Mouse (Mus musculus) MEL (cell line): Measurements from ENCODE around the gene Akap13. TPM values are rescaled to one million over a fixed set of nuclear protein-coding genes. Genes with fewer than 3 reads are reported as not detected.

Experiments used
- DNase-seq: peaks from one replicate; pipeline ENCODE4 v3.0.0; 2011; ENCODE audit warnings: low read depth, low spot score
- H3K27ac ChIP-seq: 2 replicates; pipeline ENCODE4 v1.5.1; 2012; ENCODE audit warnings: low read depth, mild to moderate bottlenecking, control low read depth, low read length, moderate library complexity; ENCODE audit not compliant: control insufficient read depth
- H3K27me3 ChIP-seq, 2 experiments: fragments of 150-350 bp in 1 of 2; sonication (generic) in 1 of 2; 2 replicates each; pipeline ENCODE4 v1.6.1; 2012; ENCODE audit warnings: low read length in 2 of 2, mild to moderate bottlenecking in 2 of 2, improper control_type of control experiment in 1 of 2, moderate library complexity in 1 of 2; ENCODE audit not compliant: insufficient read depth in 2 of 2, control insufficient read depth in 1 of 2
- H3K36me3 ChIP-seq, 2 experiments: 2 replicates each; pipeline ENCODE4 v1.6.1; 2012 to 2014; ENCODE audit warnings: low read length in 2 of 2, improper control_type of control experiment in 1 of 2, inconsistent platforms in 1 of 2, mild to moderate bottlenecking in 1 of 2; ENCODE audit not compliant: insufficient read depth in 2 of 2, control insufficient read depth in 1 of 2
- H3K4me1 ChIP-seq, 2 experiments: fragments of 150-350 bp in 1 of 2; sonication (generic) in 1 of 2; 2 replicates each; pipeline ENCODE4 v1.6.1; 2012; ENCODE audit warnings: low read length in 2 of 2, improper control_type of control experiment in 1 of 2, mild to moderate bottlenecking in 1 of 2; ENCODE audit not compliant: insufficient read depth in 2 of 2, control insufficient read depth in 1 of 2
- H3K4me3 ChIP-seq, 2 experiments: fragments of 150-350 bp in 1 of 2; sonication (generic) in 1 of 2; 2 replicates each; pipeline ENCODE4 v1.5.1; 2012; ENCODE audit warnings: low read depth in 2 of 2, low read length in 2 of 2, mild to moderate bottlenecking in 2 of 2, moderate library complexity in 2 of 2, control low read depth in 1 of 2, improper control_type of control experiment in 1 of 2; ENCODE audit not compliant: control insufficient read depth in 1 of 2, insufficient read depth in 1 of 2
- H3K79me2 ChIP-seq: 2 replicates; pipeline ENCODE4 v1.6.1; 2012; ENCODE audit warnings: mild to moderate bottlenecking, low read length, moderate library complexity; ENCODE audit not compliant: control insufficient read depth, poor library complexity, insufficient read depth
- H3K9ac ChIP-seq: 2 replicates; pipeline ENCODE4 v1.6.1; 2012; ENCODE audit warnings: low read depth, mild to moderate bottlenecking, control low read depth, low read length, moderate library complexity; ENCODE audit not compliant: control insufficient read depth, poor library complexity, severe bottlenecking
- H3K9me3 ChIP-seq: fragments of 150-350 bp; sonication (generic); replicated peaks from 2 replicates; pipeline ENCODE4 v1.6.1; 2012; ENCODE audit warnings: mild to moderate bottlenecking, low read length, improper control_type of control experiment, moderate library complexity; ENCODE audit not compliant: insufficient read depth
- CHD2 ChIP-seq: IDR thresholded peaks from 2 replicates; pipeline ENCODE4 v1.6.1; 2011; ENCODE audit warnings: low read length, improper control_type of control experiment
- CTCF ChIP-seq, 3 experiments: IDR thresholded peaks in 2 of 3; conservative IDR thresholded peaks in 1 of 3; 2 replicates each; pipeline ENCODE4 v1.5.1; 2011 to 2012; ENCODE audit warnings: low read length in 3 of 3, low read depth in 2 of 3, mild to moderate bottlenecking in 2 of 3, improper control_type of control experiment in 1 of 3, inconsistent platforms in 1 of 3, mixed read lengths in 1 of 3, moderate library complexity in 1 of 3; ENCODE audit not compliant: control insufficient read depth in 1 of 3, insufficient read depth in 1 of 3, poor library complexity in 1 of 3, severe bottlenecking in 1 of 3
- EP300 ChIP-seq, 2 experiments: IDR thresholded peaks; 2 replicates each; pipeline ENCODE4 v1.6.1; 2011; ENCODE audit warnings: improper control_type of control experiment in 2 of 2, low read length in 2 of 2, low read depth in 1 of 2, mild to moderate bottlenecking in 1 of 2
- GATA1 ChIP-seq: IDR thresholded peaks from 2 replicates; pipeline ENCODE4 v1.6.1; 2011; ENCODE audit warnings: low read depth, low read length, improper control_type of control experiment
- HCFC1 ChIP-seq: IDR thresholded peaks from 2 replicates; pipeline ENCODE4 v1.6.1; 2012; ENCODE audit warnings: low read depth, mild to moderate bottlenecking, inconsistent platforms, low read length, improper control_type of control experiment, moderate library complexity
- KAT2A ChIP-seq: conservative IDR thresholded peaks from 2 replicates; pipeline ENCODE4 v1.6.1; 2012; ENCODE audit warnings: low read depth, low read length, improper control_type of control experiment, inconsistent platforms
- MAFK ChIP-seq: IDR thresholded peaks from 2 replicates; pipeline ENCODE4 v1.6.1; 2011; ENCODE audit warnings: low read depth, mild to moderate bottlenecking, low read length, improper control_type of control experiment, borderline replicate concordance
- MAX ChIP-seq: IDR thresholded peaks from 2 replicates; pipeline ENCODE4 v1.6.1; 2011; ENCODE audit warnings: low read length, improper control_type of control experiment
- MAZ ChIP-seq: IDR thresholded peaks from 2 replicates; pipeline ENCODE4 v1.6.1; 2012; ENCODE audit warnings: low read depth, mild to moderate bottlenecking, inconsistent platforms, low read length, improper control_type of control experiment
- MEF2A ChIP-seq: IDR thresholded peaks from 2 replicates; pipeline ENCODE4 v1.6.1; 2014; ENCODE audit warnings: low read depth, mild to moderate bottlenecking, inconsistent platforms, low read length, improper control_type of control experiment; ENCODE audit not compliant: poor library complexity, insufficient replicate concordance, severe bottlenecking; ENCODE audit errors: extremely low read depth
- MXI1 ChIP-seq: IDR thresholded peaks from 2 replicates; pipeline ENCODE4 v1.6.1; 2011; ENCODE audit warnings: mild to moderate bottlenecking, low read depth, low read length, improper control_type of control experiment
- MYB ChIP-seq: IDR thresholded peaks from 2 replicates; pipeline ENCODE4 v1.6.1; 2011; ENCODE audit warnings: mild to moderate bottlenecking, low read depth, low read length, improper control_type of control experiment
- NELFE ChIP-seq: IDR thresholded peaks from 2 replicates; pipeline ENCODE4 v1.6.1; 2011; ENCODE audit warnings: low read depth, low read length, improper control_type of control experiment
- NRF1 ChIP-seq: IDR thresholded peaks from 2 replicates; pipeline ENCODE4 v1.6.1; 2014; ENCODE audit warnings: low read depth, mild to moderate bottlenecking, inconsistent platforms, low read length, improper control_type of control experiment, moderate library complexity; ENCODE audit not compliant: poor library complexity, insufficient read depth, severe bottlenecking
- POLR2AphosphoS2 ChIP-seq: IDR thresholded peaks from 2 replicates; pipeline ENCODE4 v1.6.1; 2011; ENCODE audit warnings: low read length, improper control_type of control experiment
- RAD21 ChIP-seq: IDR thresholded peaks from 2 replicates; pipeline ENCODE4 v1.6.1; 2011; ENCODE audit warnings: mild to moderate bottlenecking, low read depth, low read length, improper control_type of control experiment
- SMC3 ChIP-seq: IDR thresholded peaks from 2 replicates; pipeline ENCODE4 v1.6.1; 2011; ENCODE audit warnings: low read depth, low read length, improper control_type of control experiment
- TAL1 ChIP-seq: IDR thresholded peaks from 2 replicates; pipeline ENCODE4 v1.6.1; 2012; ENCODE audit warnings: mild to moderate bottlenecking, inconsistent platforms, low read length, moderate library complexity, mixed read lengths
- TBP ChIP-seq: IDR thresholded peaks from 2 replicates; pipeline ENCODE4 v1.8.0; 2011; ENCODE audit warnings: low read depth, low read length, improper control_type of control experiment
- USF1 ChIP-seq: IDR thresholded peaks from 2 replicates; pipeline ENCODE4 v1.6.1; 2014; ENCODE audit warnings: low read depth, mild to moderate bottlenecking, inconsistent platforms, low read length, improper control_type of control experiment, moderate library complexity
- USF2 ChIP-seq, 2 experiments: IDR thresholded peaks; 2 replicates each; pipeline ENCODE4 v1.6.1; 2011 to 2012; ENCODE audit warnings: improper control_type of control experiment in 2 of 2, low read length in 2 of 2, borderline replicate concordance in 1 of 2, inconsistent platforms in 1 of 2, low read depth in 1 of 2, mild to moderate bottlenecking in 1 of 2; ENCODE audit not compliant: insufficient read depth in 1 of 2
- ZC3H11A ChIP-seq: IDR thresholded peaks from 2 replicates; pipeline ENCODE4 v1.6.1; 2012; ENCODE audit warnings: low read depth, mild to moderate bottlenecking, inconsistent platforms, low read length, improper control_type of control experiment
- ZMIZ1 ChIP-seq: IDR thresholded peaks from 2 replicates; pipeline ENCODE4 v1.6.1; 2012; ENCODE audit warnings: low read depth, mild to moderate bottlenecking, inconsistent platforms, low read length, improper control_type of control experiment, moderate library complexity
- ZNF384 ChIP-seq: IDR thresholded peaks from 2 replicates; pipeline ENCODE4 v1.6.1; 2012; ENCODE audit warnings: low read depth, mild to moderate bottlenecking, inconsistent platforms, low read length, improper control_type of control experiment
- polyA plus RNA-seq, 2 experiments: library from polyadenylated mRNA; stranded (reverse) in 1 of 2; unstranded in 1 of 2; fragments of >175 nt in 1 of 2; fragments of >200 nt in 1 of 2; gene quantifications; 2 replicates each; pipeline versions ENCODE4 v1.2.1 to v1.2.4; 2012; ENCODE audit warnings: low replicate concordance in 2 of 2, low read depth in 1 of 2; ENCODE audit not compliant: insufficient read length in 2 of 2, insufficient read depth in 1 of 2, missing spikeins in 1 of 2
- total RNA-seq: library from RNA; depleted of rRNA; stranded (reverse); fragments of 300-350 nt; gene quantifications from 2 replicates; pipeline ENCODE4 v1.2.3, GENCODE M21; 2012

Gene Akap13
- total and polyA plus RNA-seq, 3 experiments, result 4.1 to 4.5 TPM; not detected in 1

GRCm38 (mm10) chr7:75558225-75558624 is 102.9 kb downstream of the Akap13 start:
- DNase-seq, result no peak
- Histone ChIP-seq H3K27me3 (no peaks in the 10 kb centered on the region), H3K4me3 (no peak overlapping the region), H3K36me3 (peaks cover 0 to 2% of the 10 kb centered on the region in 2 experiments; a peak in 1 of 4 replicates), H3K79me2 (no peaks in the 10 kb centered on the region), H3K9ac (no peak overlapping the region), H3K27ac (no peak overlapping the region), H3K4me1 (peaks cover 0 to 2% of the 10 kb centered on the region in 2 experiments; a peak in 1 of 4 replicates), H3K9me3 (no peaks in the 10 kb centered on the region)
- no peak for TF ChIP-seq MEF2A
- TF ChIP-seq MYB, result no peak
- TF ChIP-seq RAD21, result no peak
- no peak for TF ChIP-seq CHD2
- TF ChIP-seq KAT2A, result no peak
- TF ChIP-seq ZC3H11A, result no peak
- no peak for TF ChIP-seq NRF1
- TF ChIP-seq MAFK, result no peak
- no peak for TF ChIP-seq MAZ
- no peak for TF ChIP-seq MXI1
- TF ChIP-seq TAL1, result no peak
- no peak for TF ChIP-seq CTCF (IDR thresholded peaks at IDR 0.05 in 2 of 3, conservative IDR thresholded peaks at IDR 0.05 in 1 of 3; ENCODE audit: control insufficient read depth in 1 of 3, insufficient read depth in 1 of 3, low read depth in 2 of 3, low read length in 3 of 3, poor library complexity in 1 of 3, severe bottlenecking in 1 of 3)
- TF ChIP-seq GATA1, result no peak
- TF ChIP-seq SMC3, result no peak

GRCm38 (mm10) chr7:75559119-75559518 is 103.8 kb downstream of the Akap13 start:
- DNase-seq, result no peak

More at GRCm38 (mm10) chr7:75559119-75559518, 103.8 kb downstream of the Akap13 start:
- Histone ChIP-seq H3K27me3 (no peaks in the 10 kb centered on the region), H3K36me3 (peaks cover 0 to 2% of the 10 kb centered on the region in 2 experiments; a peak in 1 of 4 replicates), H3K79me2 (no peaks in the 10 kb centered on the region), H3K9me3 (no peaks in the 10 kb centered on the region), H3K4me3 (no peak overlapping the region), H3K4me1 (peaks cover 0 to 2% of the 10 kb centered on the region in 2 experiments; a peak in 1 of 4 replicates), H3K27ac (no peak overlapping the region), H3K9ac (no peak overlapping the region)
- TF ChIP-seq ZMIZ1, result no peak
- no peak for TF ChIP-seq EP300 (IDR thresholded peaks at IDR 0.05; ENCODE audit: low read depth in 1 of 2, low read length in 2 of 2)
- TF ChIP-seq NRF1, result no peak
- no peak for TF ChIP-seq MAFK
- no peak for TF ChIP-seq CTCF (IDR thresholded peaks at IDR 0.05 in 2 of 3, conservative IDR thresholded peaks at IDR 0.05 in 1 of 3; ENCODE audit: control insufficient read depth in 1 of 3, insufficient read depth in 1 of 3, low read depth in 2 of 3, low read length in 3 of 3, poor library complexity in 1 of 3, severe bottlenecking in 1 of 3)
- no peak for TF ChIP-seq ZC3H11A
- no peak for TF ChIP-seq RAD21
- no peak for TF ChIP-seq MAX
- TF ChIP-seq MYB, result no peak
- TF ChIP-seq POLR2AphosphoS2, result no peak
- TF ChIP-seq CHD2, result no peak
- TF ChIP-seq HCFC1, result no peak
- no peak for TF ChIP-seq ZNF384
- TF ChIP-seq USF1, result no peak
- TF ChIP-seq NELFE, result no peak
- TF ChIP-seq MEF2A, result no peak
- no peak for TF ChIP-seq TBP
- TF ChIP-seq KAT2A, result no peak
- TF ChIP-seq USF2 (IDR thresholded peaks at IDR 0.05; ENCODE audit: borderline replicate concordance in 1 of 2, insufficient read depth in 1 of 2, low read depth in 1 of 2, low read length in 2 of 2), result no peak
